Mouse (Mus musculus) stomach, embryonic 15.5 days (tissue): ENCODE results near the gene Psmd3. TPM values are rescaled to one million over a fixed set of nuclear protein-coding genes. Genes with fewer than 3 reads are reported as not detected.
"Not testable (repeated sequence)": the region's sequence is repeated elsewhere in the genome, so short reads cannot be mapped to it uniquely, and the experiment has no call there.

Source experiments
- ATAC-seq: fragments of 200-750 bp; cut with Nextera tagmentation; 2 replicates; pipeline ENCODE4 v1.8.0; 2017; ENCODE audit warnings: low read depth, moderate number of reproducible peaks, moderate TSS enrichment; ENCODE audit not compliant: insufficient read depth, low FRiP score
- H3K27ac ChIP-seq: fragments of 300-500 bp; sonication (generic); 2 replicates; pipeline ENCODE4 v1.5.1; 2015; ENCODE audit warnings: mild to moderate bottlenecking, inconsistent platforms
- H3K27me3 ChIP-seq: fragments of 300-500 bp; sonication (generic); replicated peaks from 2 replicates; pipeline ENCODE4 v1.6.1; 2015; ENCODE audit warnings: inconsistent platforms
- H3K36me3 ChIP-seq: fragments of 300-500 bp; sonication (generic); 2 replicates; pipeline ENCODE4 v1.6.1; 2015; ENCODE audit warnings: inconsistent platforms
- H3K4me1 ChIP-seq: fragments of 300-500 bp; sonication (generic); 2 replicates; pipeline ENCODE4 v1.6.1; 2015; ENCODE audit warnings: inconsistent platforms
- H3K4me2 ChIP-seq: fragments of 300-500 bp; sonication (generic); 2 replicates; pipeline ENCODE4 v1.6.1; 2015; ENCODE audit warnings: mild to moderate bottlenecking, inconsistent platforms
- H3K4me3 ChIP-seq: fragments of 300-500 bp; sonication (generic); replicated peaks from 2 replicates; pipeline ENCODE4 v1.5.1; 2015; ENCODE audit warnings: inconsistent platforms
- H3K9ac ChIP-seq: fragments of 300-500 bp; sonication (generic); 2 replicates; pipeline ENCODE4 v1.6.1; 2015; ENCODE audit warnings: inconsistent platforms
- H3K9me3 ChIP-seq: fragments of 300-500 bp; sonication (generic); 2 replicates; pipeline ENCODE4 v1.6.1; 2016; ENCODE audit warnings: inconsistent platforms
- WGBS: fragments of 180-500 bp; shearing (Covaris S2); methylation state at CpG from one replicate; pipeline ENCODE4 v1.1.7; 2015; 5-methylcytosine and 5-hydroxymethylcytosine counted together
- polyA plus RNA-seq: library from polyadenylated mRNA; unstranded; fragments of >200 nt; fragmentation: Nextera tagmentation; extraction: Ambion mirVana; gene quantifications from 2 replicates; pipeline ENCODE4 v1.2.1, GENCODE M21; 2015

Gene Psmd3
- polyA plus RNA-seq, 1 experiment from 2014 or later: 180 TPM

DNA sequence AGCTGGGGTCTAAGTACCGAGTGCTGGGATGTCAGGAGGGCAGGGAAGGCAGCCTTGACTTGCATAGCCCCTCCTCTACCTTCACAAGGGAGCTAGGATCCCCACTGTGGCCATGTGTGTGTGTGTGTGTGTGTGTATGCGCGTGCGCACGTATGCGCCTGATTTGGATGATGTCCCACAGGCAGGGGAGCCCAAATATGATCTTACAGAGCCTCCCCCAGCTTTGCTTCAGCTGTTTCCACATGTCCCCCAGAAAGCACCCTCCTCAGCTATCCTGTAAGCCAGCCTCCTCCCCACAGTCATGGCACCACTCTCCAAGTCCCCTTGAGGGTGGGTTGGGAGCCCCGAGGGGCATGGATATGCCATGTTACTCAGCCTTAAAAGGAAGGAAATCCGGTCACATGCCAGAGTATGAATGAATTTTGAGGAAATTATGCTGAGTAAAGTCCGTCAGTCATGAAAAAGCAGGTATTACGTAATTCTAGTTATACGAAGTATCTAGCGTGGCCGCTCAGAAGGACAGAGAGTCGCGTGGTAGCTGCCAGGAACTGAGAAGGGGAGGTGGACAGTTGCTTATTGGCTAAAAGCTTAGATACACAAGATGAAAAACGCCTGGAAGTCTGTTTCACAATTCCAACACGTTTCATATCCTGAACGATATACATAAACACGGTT lies 26.1 kb downstream of the Psmd3 start:
- no peak overlapping the region for H3K4me2 ChIP-seq
- no peaks in the 10 kb centered on the region for H3K9me3 ChIP-seq
- peaks cover 39% of the 10 kb centered on the region for H3K36me3 ChIP-seq
- WGBS: 77% methylated on average over 19 of the region's 19 CpGs
- no peaks in the 10 kb centered on the region for H3K27me3 ChIP-seq
- H3K4me3 ChIP-seq: no peak overlapping the region
- ATAC-seq: no peak
- peaks cover 28% of the 10 kb centered on the region for H3K4me1 ChIP-seq
- peak overlapping the region; percentile 69 for H3K27ac ChIP-seq
- H3K9ac ChIP-seq: no peak overlapping the region

DNA sequence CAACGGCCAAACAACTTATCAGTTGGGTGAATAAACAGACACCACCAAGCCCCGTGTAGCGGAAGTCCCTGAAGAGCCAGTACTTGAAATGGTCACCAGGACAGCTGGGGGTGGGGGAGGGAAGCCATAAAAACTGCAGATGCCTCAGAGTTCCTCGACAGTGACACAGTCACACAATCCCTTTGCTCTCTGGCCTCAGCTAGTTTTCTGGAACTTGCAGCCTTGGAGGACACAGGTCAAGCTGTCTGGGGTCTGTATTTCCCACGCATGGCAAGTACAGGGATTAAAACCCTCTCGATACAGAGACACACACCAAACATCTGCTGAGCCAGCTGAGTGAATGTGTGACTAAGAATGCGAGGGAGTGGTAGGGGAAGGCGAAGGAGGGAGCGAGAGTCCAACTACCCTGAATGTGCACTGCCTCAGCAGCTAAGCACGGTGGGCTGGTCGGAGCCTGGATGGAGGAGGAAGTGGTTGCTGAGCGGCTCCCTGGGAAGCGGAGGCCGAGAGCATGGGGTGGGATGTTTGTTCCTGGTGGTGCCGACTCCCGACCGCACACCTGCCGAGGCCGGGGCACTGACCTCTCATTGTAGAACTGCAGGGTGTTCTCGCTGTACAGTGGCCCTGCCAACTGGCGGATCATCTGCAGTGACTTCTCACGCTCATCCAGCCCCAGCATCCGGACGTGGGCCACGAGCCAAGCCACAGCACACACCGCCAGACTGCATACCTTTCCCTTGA lies 26.8 kb downstream of the Psmd3 start:
- peaks cover 43% of the 10 kb centered on the region for H3K36me3 ChIP-seq
- H3K9me3 ChIP-seq: no peaks in the 10 kb centered on the region
- WGBS: 72% methylated on average over 26 of the region's 26 CpGs
- no peak overlapping the region for H3K4me3 ChIP-seq
- no peak for ATAC-seq
- H3K4me2 ChIP-seq: no peak overlapping the region
- H3K27me3 ChIP-seq: no peaks in the 10 kb centered on the region
- no peak overlapping the region for H3K9ac ChIP-seq
- peak overlapping the region; percentile 69; the same call in 1 of the 2 replicates for H3K27ac ChIP-seq
- peaks cover 28% of the 10 kb centered on the region for H3K4me1 ChIP-seq

- Histone ChIP-seq H3K4me2 (no peak overlapping the region; the same call in 1 of the 2 replicates), H3K4me3 (no peak overlapping the region), H3K9me3 (no peaks in the 10 kb centered on the region), H3K4me1 (peaks cover 28% of the 10 kb centered on the region), H3K9ac (no peak overlapping the region), H3K36me3 (peaks cover 41% of the 10 kb centered on the region), H3K27me3 (no peaks in the 10 kb centered on the region), H3K27ac (0 out of 2 replicates have a peak overlapping the region, but pooled peaks have one; percentile 24)
- WGBS: 48% methylated on average over 12 of the region's 12 CpGs
- ATAC-seq: 0 out of 2 replicates have a peak, but pooled peaks have one; percentile 17
Observed at GRCm38 (mm10) chr11:98710416-98711045, 28.2 kb downstream of the Psmd3 start.

DNA sequence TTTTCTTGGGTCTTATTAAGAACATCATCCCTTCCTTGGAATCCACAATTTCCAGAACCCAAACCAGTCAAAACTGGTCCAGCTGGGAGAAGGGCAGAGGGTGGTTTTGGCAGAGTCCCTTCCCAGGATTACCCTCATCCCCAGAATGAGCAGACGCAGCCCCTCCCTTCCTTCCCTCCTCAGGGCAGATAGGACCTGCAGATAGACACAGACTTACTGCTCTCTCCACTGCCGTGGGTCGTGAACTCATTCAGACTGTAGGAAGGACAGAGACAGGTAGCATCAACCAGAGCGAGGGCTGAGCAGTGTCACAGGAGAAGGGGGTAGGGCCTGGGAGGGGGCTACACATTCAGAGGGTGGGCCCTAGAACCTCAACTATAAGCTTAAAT lies 28.7 kb downstream of the Psmd3 start:
- H3K4me2 ChIP-seq: no peak overlapping the region
- 0 out of 2 replicates have a peak overlapping the region, but pooled peaks have one; percentile 24 for H3K27ac ChIP-seq
- WGBS: 79% methylated on average over 4 of the region's 4 CpGs
- H3K9me3 ChIP-seq: no peaks in the 10 kb centered on the region
- no peak for ATAC-seq
- H3K36me3 ChIP-seq: peaks cover 45% of the 10 kb centered on the region
- H3K9ac ChIP-seq: no peak overlapping the region
- H3K4me3 ChIP-seq: no peak overlapping the region
- H3K4me1 ChIP-seq: peaks cover 28% of the 10 kb centered on the region
- H3K27me3 ChIP-seq: no peaks in the 10 kb centered on the region

DNA sequence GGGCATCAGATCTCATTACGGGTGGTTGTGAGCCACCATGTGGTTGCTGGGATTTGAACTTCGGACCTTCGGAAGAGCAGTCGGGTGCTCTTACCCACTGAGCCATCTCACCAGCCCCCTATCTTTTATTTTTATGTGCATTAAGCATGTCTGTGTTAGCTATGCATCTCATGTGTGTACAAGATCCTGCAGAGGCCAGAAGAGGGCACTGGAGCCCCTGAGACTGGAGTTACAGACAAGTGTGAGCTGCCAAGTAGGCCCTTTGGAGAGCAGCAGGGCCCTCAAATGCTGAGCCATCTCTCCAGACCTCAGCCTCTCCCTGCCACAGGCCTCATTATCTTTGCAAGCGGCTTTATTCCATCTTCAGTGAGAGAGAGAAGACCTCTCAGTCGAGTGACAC lies 29.7 kb downstream of the Psmd3 start:
- peaks cover 37% of the 10 kb centered on the region for H3K36me3 ChIP-seq
- H3K27ac ChIP-seq, ATAC-seq, H3K9me3 ChIP-seq, H3K4me2 ChIP-seq, H3K27me3 ChIP-seq, H3K4me3 ChIP-seq, H3K9ac ChIP-seq: not testable (repeated sequence)
- peaks cover 28% of the 10 kb centered on the region for H3K4me1 ChIP-seq
- WGBS: 81% methylated on average over 6 of the region's 6 CpGs

- WGBS: 75% methylated on average over 12 of the region's 12 CpGs
- H3K9me3 ChIP-seq: no peaks in the 10 kb centered on the region
- H3K9ac ChIP-seq: no peak overlapping the region
- H3K4me1 ChIP-seq: peaks cover 23% of the 10 kb centered on the region
- no peak overlapping the region for H3K27ac ChIP-seq
- H3K4me3 ChIP-seq: no peak overlapping the region
- no peak overlapping the region for H3K4me2 ChIP-seq
- peaks cover 25% of the 10 kb centered on the region for H3K36me3 ChIP-seq
- no peak for ATAC-seq
- H3K27me3 ChIP-seq: no peaks in the 10 kb centered on the region
Observed at GRCm38 (mm10) chr11:98713703-98714102, 31.3 kb downstream of the Psmd3 start.

GRCm38 (mm10) chr11:98715946-98716345 lies 33.6 kb downstream of the Psmd3 start:
- H3K27me3 ChIP-seq: no peaks in the 10 kb centered on the region
- H3K4me2 ChIP-seq: no peak overlapping the region
- H3K36me3 ChIP-seq: peaks cover 22% of the 10 kb centered on the region
- ATAC-seq: no peak
- no peak overlapping the region for H3K27ac ChIP-seq
- no peak overlapping the region for H3K9ac ChIP-seq
- no peak overlapping the region for H3K4me3 ChIP-seq
- no peaks in the 10 kb centered on the region for H3K9me3 ChIP-seq
- 93% methylated on average over 9 of the region's 9 CpGs for WGBS
- peaks cover 10% of the 10 kb centered on the region for H3K4me1 ChIP-seq

DNA sequence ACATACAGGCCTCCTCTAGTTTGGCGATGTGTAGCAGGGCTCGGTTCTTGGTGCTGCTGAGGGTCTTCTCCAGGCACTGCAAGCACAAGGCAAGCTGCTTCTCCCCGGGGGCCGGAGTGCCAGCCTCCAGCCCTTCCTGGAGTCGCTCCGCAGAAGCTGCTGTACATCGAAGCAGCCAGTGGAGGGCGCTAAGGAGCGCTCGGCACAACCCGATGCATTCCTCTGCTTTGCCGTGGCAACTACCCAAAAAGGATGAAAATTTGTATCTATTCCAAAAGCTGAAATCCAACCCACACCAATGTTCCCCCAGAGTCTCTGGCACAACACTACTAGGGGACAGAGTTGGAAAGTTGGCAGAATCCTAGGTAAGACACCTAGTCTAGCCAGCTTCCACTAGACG lies 35.5 kb downstream of the Psmd3 start:
- H3K4me2 ChIP-seq: no peak overlapping the region
- H3K27me3 ChIP-seq: no peaks in the 10 kb centered on the region
- peaks cover 21% of the 10 kb centered on the region for H3K4me1 ChIP-seq
- ATAC-seq: no peak
- WGBS: 20% methylated on average over 13 of the region's 13 CpGs
- no peak overlapping the region for H3K9ac ChIP-seq
- no peaks in the 10 kb centered on the region for H3K9me3 ChIP-seq
- H3K4me3 ChIP-seq: no peak overlapping the region
- 0 out of 2 replicates have a peak overlapping the region, but pooled peaks have one; percentile 11 for H3K27ac ChIP-seq
- peaks cover 16% of the 10 kb centered on the region for H3K36me3 ChIP-seq

DNA sequence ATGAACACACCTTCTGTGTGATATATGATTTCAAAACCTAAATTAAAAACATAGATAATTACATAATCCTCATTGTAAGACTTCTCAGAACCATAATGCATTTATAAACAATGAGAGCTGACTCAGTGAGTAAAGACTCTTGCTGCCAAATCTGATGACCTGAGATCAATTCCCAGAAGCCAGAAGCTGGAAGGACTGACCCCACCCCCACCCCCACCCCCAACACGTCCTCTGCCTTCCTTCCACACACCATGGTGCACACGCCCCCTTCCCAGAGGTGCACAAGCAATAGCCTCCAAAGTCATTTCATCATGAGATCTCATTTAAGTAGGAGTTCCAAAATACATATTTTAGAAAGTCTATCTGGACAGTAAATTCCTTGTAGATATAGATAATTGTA lies 38.4 kb downstream of the Psmd3 start:
- Histone ChIP-seq H3K36me3 (peaks cover 7% of the 10 kb centered on the region; the same call in 1 of the 2 replicates), H3K9ac (no peak overlapping the region), H3K9me3 (no peaks in the 10 kb centered on the region), H3K27ac (no peak overlapping the region), H3K4me2 (no peak overlapping the region), H3K4me1 (peaks cover 21% of the 10 kb centered on the region), H3K4me3 (no peak overlapping the region), H3K27me3 (no peaks in the 10 kb centered on the region)
- no peak for ATAC-seq
- 72% methylated on average over 2 of the region's 2 CpGs for WGBS

GRCm38 (mm10) chr11:98721458-98722226 lies 39.3 kb downstream of the Psmd3 start:
- no peaks in the 10 kb centered on the region for H3K27me3 ChIP-seq
- H3K9ac ChIP-seq: no peak overlapping the region
- H3K4me1 ChIP-seq: peaks cover 21% of the 10 kb centered on the region
- 48% methylated on average over 24 of the region's 24 CpGs for WGBS
- H3K4me2 ChIP-seq: no peak overlapping the region
- no peak for ATAC-seq
- 0 out of 2 replicates have a peak overlapping the region, but pooled peaks have one; percentile 48 for H3K27ac ChIP-seq
- no peaks in the 10 kb centered on the region for H3K9me3 ChIP-seq
- H3K36me3 ChIP-seq: peaks cover 6% of the 10 kb centered on the region; the same call in 1 of the 2 replicates
- no peak overlapping the region for H3K4me3 ChIP-seq

DNA sequence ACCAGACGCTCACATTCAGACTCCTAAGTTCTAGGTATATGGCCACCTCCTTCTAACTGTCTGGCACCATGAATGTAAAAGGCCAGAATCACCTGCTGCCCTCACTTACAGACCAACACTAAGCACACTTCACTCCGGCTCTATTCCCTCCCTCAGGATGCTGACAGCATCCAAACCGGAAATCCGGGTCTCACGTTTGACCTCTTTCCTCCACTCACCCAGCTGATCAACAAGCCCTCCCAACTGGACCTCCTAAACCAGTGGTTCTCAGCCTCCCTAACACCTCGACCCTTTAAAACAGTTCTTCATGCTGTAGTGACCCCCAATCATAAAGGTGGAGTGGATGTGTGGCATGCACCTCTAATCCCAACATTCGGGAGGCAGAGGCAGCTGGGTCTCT lies 40.7 kb downstream of the Psmd3 start:
- peaks cover 13% of the 10 kb centered on the region; the same call in 1 of the 2 replicates for H3K36me3 ChIP-seq
- no peak overlapping the region for H3K9ac ChIP-seq
- no peak overlapping the region for H3K27ac ChIP-seq
- no peak overlapping the region for H3K4me2 ChIP-seq
- WGBS: 67% methylated on average over 7 of the region's 7 CpGs
- H3K9me3 ChIP-seq: no peaks in the 10 kb centered on the region
- H3K4me3 ChIP-seq: no peak overlapping the region
- no peaks in the 10 kb centered on the region for H3K27me3 ChIP-seq
- ATAC-seq: no peak
- peaks cover 16% of the 10 kb centered on the region for H3K4me1 ChIP-seq
